Mouse (Mus musculus) neural tube, embryonic 14.5 days (tissue): ENCODE measurements around the gene Gpr61. TPM values are rescaled to one million over a fixed set of nuclear protein-coding genes. Genes with fewer than 3 reads are reported as not detected.

Experiments
- ATAC-seq: fragments of 200-750 bp; cut with Nextera tagmentation; 2 replicates; pipeline ENCODE4 v1.8.0; 2017; ENCODE audit warnings: low read depth, mild to moderate bottlenecking, moderate TSS enrichment, moderate library complexity
- H3K27ac ChIP-seq: fragments of 300-500 bp; sonication (generic); 2 replicates; pipeline ENCODE4 v1.5.1; 2014; ENCODE audit warnings: low read depth, mild to moderate bottlenecking, control low read depth, low read length, moderate library complexity, mixed read lengths
- H3K27me3 ChIP-seq: fragments of 300-500 bp; sonication (generic); 2 replicates; pipeline ENCODE4 v1.6.1; 2014; ENCODE audit warnings: low read length; ENCODE audit not compliant: control insufficient read depth, insufficient read depth
- H3K36me3 ChIP-seq: fragments of 300-500 bp; sonication (generic); 2 replicates; pipeline ENCODE4 v1.6.1; 2014; ENCODE audit warnings: low read length, mixed read lengths; ENCODE audit not compliant: control insufficient read depth, insufficient read depth
- H3K4me1 ChIP-seq: fragments of 300-500 bp; sonication (generic); 2 replicates; pipeline ENCODE4 v1.6.1; 2014; ENCODE audit warnings: low read length; ENCODE audit not compliant: control insufficient read depth, insufficient read depth
- H3K4me2 ChIP-seq: fragments of 300-500 bp; sonication (generic); 2 replicates; pipeline ENCODE4 v1.6.1; 2014; ENCODE audit warnings: mild to moderate bottlenecking, low read depth, low read length, control low read depth
- H3K4me3 ChIP-seq: fragments of 300-500 bp; sonication (generic); 2 replicates; pipeline ENCODE4 v1.5.1; 2014; ENCODE audit warnings: low read depth, low read length, control low read depth, mixed read lengths
- H3K9ac ChIP-seq: fragments of 300-500 bp; sonication (generic); replicated peaks from 2 replicates; pipeline ENCODE4 v1.6.1; 2014; ENCODE audit warnings: low read depth, mild to moderate bottlenecking, control low read depth, low read length, mixed read lengths
- H3K9me3 ChIP-seq: fragments of 300-500 bp; sonication (generic); 2 replicates; pipeline ENCODE4 v1.6.1; 2016; ENCODE audit warnings: low read length; ENCODE audit not compliant: control insufficient read depth
- WGBS: fragments of 180-500 bp; shearing (Covaris S2); extraction: QIAGEN DNeasy Blood & Tissue Kit; methylation state at CpG from one replicate; pipeline ENCODE4 v1.1.7; 2014; 5-methylcytosine and 5-hydroxymethylcytosine counted together
- polyA plus RNA-seq: library from polyadenylated mRNA; unstranded; fragments of >200 nt; fragmentation: Nextera tagmentation; extraction: Ambion mirVana; gene quantifications from 2 replicates; pipeline ENCODE4 v1.2.1, GENCODE M21; 2014

Gpr61 gene
- polyA plus RNA-seq, 1 experiment from 2014 or later, result 2.7 TPM

- H3K4me2 ChIP-seq, result no peak overlapping the region
- 0 out of 2 replicates have a peak, but pooled peaks cover 3% of the 10 kb centered on the region for H3K4me1 ChIP-seq
- H3K4me3 ChIP-seq, result no peak overlapping the region
- ATAC-seq, result no peak
- H3K36me3 ChIP-seq, result peaks cover 13% of the 10 kb centered on the region
- no peaks in the 10 kb centered on the region for H3K27me3 ChIP-seq
- H3K27ac ChIP-seq, result no peak overlapping the region
- WGBS, result 92% methylated on average over 1 of the region's 1 CpGs
- H3K9me3 ChIP-seq, result no peaks in the 10 kb centered on the region
- H3K9ac ChIP-seq, result no peak overlapping the region
Observed at GRCm38 (mm10) chr3:108124131-108124530, 30.6 kb downstream of the Gpr61 start.

- Histone ChIP-seq H3K4me3 (no peak overlapping the region), H3K27ac (no peak overlapping the region), H3K4me1 (no peaks in the 10 kb centered on the region), H3K9me3 (no peaks in the 10 kb centered on the region), H3K36me3 (peaks cover 13% of the 10 kb centered on the region), H3K9ac (no peak overlapping the region), H3K4me2 (no peak overlapping the region), H3K27me3 (no peaks in the 10 kb centered on the region)
- no peak for ATAC-seq
- WGBS, result 92% methylated on average over 5 of the region's 5 CpGs
Observed at GRCm38 (mm10) chr3:108123242-108123641, 31.4 kb downstream of the Gpr61 start.

- Histone ChIP-seq H3K4me3 (no peak overlapping the region), H3K9me3 (no peaks in the 10 kb centered on the region), H3K27ac (no peak overlapping the region), H3K4me1 (no peaks in the 10 kb centered on the region), H3K9ac (no peak overlapping the region), H3K36me3 (peaks cover 24% of the 10 kb centered on the region), H3K4me2 (no peak overlapping the region), H3K27me3 (no peaks in the 10 kb centered on the region)
- ATAC-seq, result no peak
- WGBS, result 72% methylated on average over 3 of the region's 3 CpGs
Observed at GRCm38 (mm10) chr3:108121101-108121500, 33.6 kb downstream of the Gpr61 start.

- Histone ChIP-seq H3K4me3 (no peak overlapping the region), H3K36me3 (peaks cover 23% of the 10 kb centered on the region), H3K27me3 (no peaks in the 10 kb centered on the region), H3K9ac (no peak overlapping the region), H3K9me3 (no peaks in the 10 kb centered on the region), H3K4me1 (no peaks in the 10 kb centered on the region), H3K27ac (no peak overlapping the region), H3K4me2 (no peak overlapping the region)
- ATAC-seq, result no peak
- WGBS, result 97% methylated on average over 6 of the region's 6 CpGs
Observed at GRCm38 (mm10) chr3:108117465-108117864, 37.2 kb downstream of the Gpr61 start.

GRCm38 (mm10) chr3:108113591-108114289 lies 40.9 kb downstream of the Gpr61 start:
- 88% methylated on average over 7 of the region's 7 CpGs for WGBS
- Histone ChIP-seq H3K4me2 (no peak overlapping the region), H3K4me3 (no peak overlapping the region), H3K4me1 (no peaks in the 10 kb centered on the region), H3K36me3 (peaks cover 37% of the 10 kb centered on the region), H3K27me3 (no peaks in the 10 kb centered on the region), H3K9ac (no peak overlapping the region), H3K9me3 (no peaks in the 10 kb centered on the region), H3K27ac (no peak overlapping the region)
- no peak for ATAC-seq

- no peaks in the 10 kb centered on the region for H3K4me1 ChIP-seq
- no peak overlapping the region for H3K4me2 ChIP-seq
- H3K9ac ChIP-seq, result no peak overlapping the region
- H3K36me3 ChIP-seq, result peaks cover 43% of the 10 kb centered on the region
- no peak overlapping the region for H3K4me3 ChIP-seq
- no peak for ATAC-seq
- H3K27ac ChIP-seq, result no peak overlapping the region
- 67% methylated on average over 4 of the region's 4 CpGs for WGBS
- H3K9me3 ChIP-seq, result no peaks in the 10 kb centered on the region
- H3K27me3 ChIP-seq, result no peaks in the 10 kb centered on the region
Observed at GRCm38 (mm10) chr3:108112666-108113065, 42.0 kb downstream of the Gpr61 start.

- H3K9ac ChIP-seq, result no peak overlapping the region
- no peak overlapping the region for H3K27ac ChIP-seq
- no peak overlapping the region for H3K4me3 ChIP-seq
- no peak overlapping the region for H3K4me2 ChIP-seq
- no peak for ATAC-seq
- 79% methylated on average over 7 of the region's 7 CpGs for WGBS
- H3K27me3 ChIP-seq, result no peaks in the 10 kb centered on the region
- H3K9me3 ChIP-seq, result no peaks in the 10 kb centered on the region
- H3K4me1 ChIP-seq, result no peaks in the 10 kb centered on the region
- H3K36me3 ChIP-seq, result peaks cover 40% of the 10 kb centered on the region
Observed at GRCm38 (mm10) chr3:108112246-108112645, 42.4 kb downstream of the Gpr61 start.

- ATAC-seq, result no peak
Observed at GRCm38 (mm10) chr3:108111320-108111719, 43.4 kb downstream of the Gpr61 start.

GRCm38 (mm10) chr3:108105281-108105680 lies 49.4 kb downstream of the Gpr61 start:
- H3K9me3 ChIP-seq, result no peaks in the 10 kb centered on the region
- no peak overlapping the region for H3K9ac ChIP-seq
- H3K4me3 ChIP-seq, result no peak overlapping the region
- H3K27me3 ChIP-seq, result no peaks in the 10 kb centered on the region
- H3K36me3 ChIP-seq, result peaks cover 10% of the 10 kb centered on the region; the same call in 1 of the 2 replicates
- no peak overlapping the region for H3K27ac ChIP-seq
- no peak for ATAC-seq
- no peak overlapping the region for H3K4me2 ChIP-seq
- peaks cover 3% of the 10 kb centered on the region; the same call in 1 of the 2 replicates for H3K4me1 ChIP-seq
- WGBS, result 85% methylated on average over 3 of the region's 3 CpGs

More at GRCm38 (mm10) chr3:108111320-108111719, 43.4 kb downstream of the Gpr61 start:
- 88% methylated on average over 5 of the region's 5 CpGs for WGBS
- Histone ChIP-seq H3K27ac (no peak overlapping the region), H3K4me1 (no peaks in the 10 kb centered on the region), H3K36me3 (peaks cover 33% of the 10 kb centered on the region), H3K9ac (no peak overlapping the region), H3K4me3 (no peak overlapping the region), H3K4me2 (no peak overlapping the region), H3K9me3 (no peaks in the 10 kb centered on the region), H3K27me3 (no peaks in the 10 kb centered on the region)
